Mouse (Mus musculus): ENCODE results near the gene Cirbp.

DNA sequence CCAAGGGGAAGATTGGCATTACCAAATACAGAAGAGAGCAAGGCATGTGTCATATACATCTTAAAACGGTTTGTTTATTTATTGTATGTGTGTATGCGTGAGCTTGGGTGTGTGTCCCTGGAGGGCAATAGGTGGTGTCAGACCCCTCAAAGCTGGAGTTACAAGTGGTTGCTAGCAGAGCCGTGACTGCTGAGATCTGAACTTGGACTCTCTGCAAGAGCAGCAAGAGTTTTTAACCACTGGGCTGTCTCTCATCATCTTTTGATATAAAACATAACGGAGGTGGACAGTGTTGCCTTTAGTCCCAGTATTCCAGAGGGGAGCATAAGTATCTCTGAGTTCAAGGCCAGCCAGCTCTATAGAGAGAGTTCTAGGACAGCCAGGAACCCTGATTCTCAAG is 42.5 kb downstream of the Cirbp start:
- TF ChIP-seq CTCF (IDR thresholded peaks at IDR 0.05; ENCODE audit: low read depth) (no peak), EP300 (IDR thresholded peaks at IDR 0.05; ENCODE audit: low read depth) (no peak)
